Mouse (Mus musculus): ENCODE data around the gene Ttll8.

DNA sequence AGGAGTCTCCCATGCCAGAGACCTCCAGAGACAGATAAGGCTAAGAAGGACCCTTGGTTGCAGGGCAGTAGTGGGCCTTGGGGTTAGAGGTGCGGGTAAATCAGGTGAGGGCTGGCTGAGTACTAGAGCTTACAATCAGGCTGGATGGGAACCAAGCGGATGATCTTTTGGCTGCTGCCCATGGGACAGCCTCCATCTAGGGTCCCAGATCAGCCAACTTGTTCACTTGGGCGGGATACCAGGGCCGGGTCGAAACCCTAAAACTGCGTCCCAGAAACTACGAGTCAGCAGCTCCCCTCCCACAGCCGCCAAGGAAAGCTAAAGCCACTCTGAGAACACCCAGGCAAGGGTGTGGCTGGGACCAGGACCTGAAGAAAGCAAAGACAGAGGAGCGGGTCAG is 101.1 kb downstream of the Ttll8 start:
- no peak for TF ChIP-seq POLR2A (IDR thresholded peaks at IDR 0.05; ENCODE audit: low read depth, low read length)
- no peak for TF ChIP-seq CTCF (conservative IDR thresholded peaks at IDR 0.05; ENCODE audit: insufficient read depth, insufficient read length, low read depth, low read length)

All from kidney, adult 2 months (tissue).